Mouse (Mus musculus): ENCODE data around the gene Lck.

DNA sequence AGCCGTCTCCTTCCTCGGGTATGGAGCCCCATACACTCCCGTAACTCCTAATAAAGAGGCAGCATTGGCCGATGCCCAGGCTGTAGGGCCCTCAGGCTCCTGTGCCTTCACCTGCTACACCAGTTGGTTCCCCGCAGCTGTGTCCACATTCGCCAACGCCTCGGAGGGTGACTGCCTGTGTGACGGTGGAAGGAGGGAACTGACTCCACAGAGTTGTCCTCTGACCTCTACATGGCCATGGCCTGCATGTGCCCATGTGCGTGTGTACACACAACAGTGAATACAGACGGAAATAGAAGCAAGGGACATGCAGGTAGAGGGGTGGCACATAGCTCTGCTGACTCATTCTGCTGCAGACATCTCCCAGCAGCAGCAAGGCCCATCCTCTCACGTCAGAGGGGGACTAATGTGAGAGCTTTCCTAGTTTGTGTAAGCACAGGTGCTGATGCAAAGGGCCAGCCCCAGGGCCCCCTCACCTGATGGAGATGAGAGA lies 35.7 kb upstream of the Lck start:
- TF ChIP-seq POLR2A (IDR thresholded peaks at IDR 0.05; ENCODE audit: insufficient read length, low read depth) (no peak), TCF12 (IDR thresholded peaks at IDR 0.05; ENCODE audit: insufficient read depth, poor library complexity, severe bottlenecking) (no peak), CEBPB (IDR thresholded peaks at IDR 0.05; ENCODE audit: insufficient read depth, poor library complexity, severe bottlenecking) (no peak), MYOD1 (IDR thresholded peaks at IDR 0.05; ENCODE audit: control insufficient read depth in 1 of 3, insufficient read length in 2 of 3, low read depth in 2 of 3) (no peak), MYOG (IDR thresholded peaks at IDR 0.05; ENCODE audit: control insufficient read depth in 1 of 3, insufficient read depth in 1 of 3, insufficient read length in 2 of 3, low read depth in 2 of 3) (no peak)

All from myocyte (in vitro differentiated cells).